Mouse (Mus musculus) CD4-positive, CD25-positive, alpha-beta regulatory T cell, adult 2 months (primary cell): ENCODE measurements around the gene Aldh1l1.

Experiments used
- DNase-seq: peaks from one replicate; pipeline ENCODE4 v3.0.0-alpha.2; 2012; ENCODE audit warnings: low read depth, low spot score

Gene Aldh1l1

GRCm38 (mm10) chr6:90546274-90546673, 60.0 kb downstream of the Aldh1l1 start:
- no peak for DNase-seq

GRCm38 (mm10) chr6:90547041-90547440, 60.8 kb downstream of the Aldh1l1 start:
- DNase-seq: no peak

GRCm38 (mm10) chr6:90550161-90550912, 64.1 kb downstream of the Aldh1l1 start:
- peak; percentile 13 for DNase-seq

GRCm38 (mm10) chr6:90551251-90551650, 65.0 kb downstream of the Aldh1l1 start:
- no peak for DNase-seq

- no peak for DNase-seq
Measured at GRCm38 (mm10) chr6:90553197-90553596, 67.0 kb downstream of the Aldh1l1 start.

GRCm38 (mm10) chr6:90553682-90554081, 67.5 kb downstream of the Aldh1l1 start:
- no peak for DNase-seq

- DNase-seq: no peak
Measured at GRCm38 (mm10) chr6:90556534-90557058, 70.4 kb downstream of the Aldh1l1 start.

GRCm38 (mm10) chr6:90557077-90557476, 70.8 kb downstream of the Aldh1l1 start:
- DNase-seq: no peak

- DNase-seq: no peak
Measured at GRCm38 (mm10) chr6:90557829-90558693, 71.8 kb downstream of the Aldh1l1 start.

- no peak for DNase-seq
Measured at GRCm38 (mm10) chr6:90560390-90561058, 74.3 kb downstream of the Aldh1l1 start.

GRCm38 (mm10) chr6:90561234-90561781, 75.1 kb downstream of the Aldh1l1 start:
- no peak for DNase-seq

- no peak for DNase-seq
Measured at GRCm38 (mm10) chr6:90564240-90564639, 78.0 kb downstream of the Aldh1l1 start.

GRCm38 (mm10) chr6:90565357-90566215, 79.4 kb downstream of the Aldh1l1 start:
- no peak for DNase-seq

- no peak for DNase-seq
Measured at GRCm38 (mm10) chr6:90567486-90567885, 81.3 kb downstream of the Aldh1l1 start.

GRCm38 (mm10) chr6:90567928-90568327, 81.7 kb downstream of the Aldh1l1 start:
- no peak for DNase-seq

- DNase-seq: no peak
Measured at GRCm38 (mm10) chr6:90568721-90569120, 82.5 kb downstream of the Aldh1l1 start.

GRCm38 (mm10) chr6:90569736-90570383, 83.6 kb downstream of the Aldh1l1 start:
- DNase-seq: no peak

GRCm38 (mm10) chr6:90570392-90570791, 84.2 kb downstream of the Aldh1l1 start:
- DNase-seq: no peak

GRCm38 (mm10) chr6:90575261-90575715, 89.1 kb downstream of the Aldh1l1 start:
- peak; percentile 72 for DNase-seq

- no peak for DNase-seq
Measured at GRCm38 (mm10) chr6:90578174-90578573, 91.9 kb downstream of the Aldh1l1 start.
